Mouse (Mus musculus) B cell, adult 2 months (primary cell): Measurements from ENCODE around the gene Csn1s2a.
"Not testable (repeated sequence)": the region's sequence is repeated elsewhere in the genome, so short reads cannot be mapped to it uniquely, and the experiment has no call there.

ENCODE experiments used
- DNase-seq, 2 experiments: peaks; one replicate each; pipeline ENCODE4 v3.0.0; 2022

Gene Csn1s2a

GRCm38 (mm10) chr5:87774267-87774666 lies at the start of gene Csn1s2a:
TSS of gene Csn1s2a (plus strand) at chr5:87774567.
- no peak for DNase-seq

- DNase-seq, result no peak
Observed at GRCm38 (mm10) chr5:87734821-87735220, 39.5 kb upstream of the Csn1s2a start.

- DNase-seq, result no peak
Observed at GRCm38 (mm10) chr5:87753471-87753870, 20.9 kb upstream of the Csn1s2a start.

- DNase-seq, result no peak
Observed at GRCm38 (mm10) chr5:87764546-87764945, 9.8 kb upstream of the Csn1s2a start.

GRCm38 (mm10) chr5:87772151-87772550 lies 2.2 kb upstream of the Csn1s2a start:
- DNase-seq, result not testable (repeated sequence)

GRCm38 (mm10) chr5:87782731-87783130 lies 8.4 kb downstream of the Csn1s2a start:
- DNase-seq, result no peak

- DNase-seq, result no peak
Observed at GRCm38 (mm10) chr5:87807782-87808181, 33.4 kb downstream of the Csn1s2a start, which contains the start of gene Csn1s2b. TSS of gene Csn1s2b (plus strand) at chr5:87808082.

GRCm38 (mm10) chr5:87809253-87809652 lies 34.9 kb downstream of the Csn1s2a start:
- no peak for DNase-seq

- DNase-seq, result no peak
Observed at GRCm38 (mm10) chr5:87825386-87825785, 51.0 kb downstream of the Csn1s2a start, which contains the start of gene Prr27. TSS of gene Prr27 (plus strand) at chr5:87825686.
